Mouse (Mus musculus): Measurements from ENCODE around the gene Ttc28.

The Ttc28 gene

GRCm38 (mm10) chr5:111218111-111218891 is 338.7 kb downstream of the Ttc28 start:
- DNase-seq = no peak

- peak; percentile 39 for DNase-seq
Measured at GRCm38 (mm10) chr5:111218998-111219397, 339.4 kb downstream of the Ttc28 start.

GRCm38 (mm10) chr5:111220679-111221380 is 341.2 kb downstream of the Ttc28 start:
- DNase-seq = peak; percentile 96

- peak; percentile 56 for DNase-seq
Measured at GRCm38 (mm10) chr5:111222820-111223219, 343.2 kb downstream of the Ttc28 start.

GRCm38 (mm10) chr5:111225306-111225705 is 345.7 kb downstream of the Ttc28 start:
- no peak for DNase-seq

- DNase-seq = no peak
Measured at GRCm38 (mm10) chr5:111226486-111226885, 346.9 kb downstream of the Ttc28 start.

- DNase-seq = no peak
Measured at GRCm38 (mm10) chr5:111227850-111228249, 348.2 kb downstream of the Ttc28 start.

GRCm38 (mm10) chr5:111228302-111229040 is 348.9 kb downstream of the Ttc28 start:
- DNase-seq = peak; percentile 68

GRCm38 (mm10) chr5:111229041-111229394 is 349.4 kb downstream of the Ttc28 start:
- no peak for DNase-seq

- DNase-seq = no peak
Measured at GRCm38 (mm10) chr5:111229671-111230070, 350.1 kb downstream of the Ttc28 start.

GRCm38 (mm10) chr5:111231044-111231443 is 351.4 kb downstream of the Ttc28 start:
- DNase-seq = peak; percentile 60

GRCm38 (mm10) chr5:111231769-111232168 is 352.2 kb downstream of the Ttc28 start:
- no peak for DNase-seq

GRCm38 (mm10) chr5:111233022-111233709 is 353.6 kb downstream of the Ttc28 start:
- no peak for DNase-seq

GRCm38 (mm10) chr5:111235131-111235530 is 355.5 kb downstream of the Ttc28 start:
- DNase-seq = no peak

GRCm38 (mm10) chr5:111237176-111237636 is 357.6 kb downstream of the Ttc28 start:
- peak; percentile 87 for DNase-seq

GRCm38 (mm10) chr5:111239223-111239622 is 359.6 kb downstream of the Ttc28 start:
- peak; percentile 36 for DNase-seq

GRCm38 (mm10) chr5:111243447-111244040 is 363.9 kb downstream of the Ttc28 start:
- DNase-seq = peak; percentile 41

- peak; percentile 41 for DNase-seq
Measured at GRCm38 (mm10) chr5:111244061-111244460, 364.5 kb downstream of the Ttc28 start.

- DNase-seq = no peak
Measured at GRCm38 (mm10) chr5:111247571-111248265, 368.1 kb downstream of the Ttc28 start.

GRCm38 (mm10) chr5:111252147-111252546 is 372.5 kb downstream of the Ttc28 start:
- DNase-seq = no peak

GRCm38 (mm10) chr5:111254362-111254761 is 374.8 kb downstream of the Ttc28 start:
- DNase-seq = no peak

- DNase-seq = no peak
Measured at GRCm38 (mm10) chr5:111254781-111255180, 375.2 kb downstream of the Ttc28 start.
